Mouse (Mus musculus): Measurements from ENCODE around the gene Pbld1.

Pbld1 gene

GRCm38 (mm10) chr10:63059862-63060261 lies at the start of gene Pbld1:
Gene Pbld1, plus strand, starts transcription at chr10:63060162.
- DNase-seq (ENCODE audit: low spot score in 2 of 2) = no peak

GRCm38 (mm10) chr10:63010268-63010667 lies 49.7 kb upstream of the Pbld1 start:
- no peak for DNase-seq (ENCODE audit: low spot score in 2 of 2)

GRCm38 (mm10) chr10:63011556-63011955 lies 48.4 kb upstream of the Pbld1 start:
- no peak for DNase-seq (ENCODE audit: low spot score in 2 of 2)

DNA sequence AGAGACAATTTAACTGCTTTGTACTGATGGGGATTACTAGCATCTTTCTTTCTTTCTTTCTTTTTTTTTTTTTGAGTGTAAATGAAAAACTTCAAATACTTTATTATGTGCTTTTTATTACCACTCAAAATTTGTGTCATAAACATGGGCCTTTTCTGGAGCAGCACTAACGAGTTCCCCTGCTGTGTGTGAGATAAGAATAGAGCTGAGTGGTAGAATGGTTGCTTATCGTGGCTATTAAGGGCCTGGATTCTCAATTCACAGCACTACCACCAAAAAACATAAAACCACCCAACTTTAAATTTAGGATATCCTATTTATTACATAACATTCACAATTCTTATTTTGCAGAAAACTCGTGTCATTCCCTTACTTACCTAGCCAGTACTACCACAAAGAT lies 46.5 kb upstream of the Pbld1 start:
- no peak for DNase-seq (ENCODE audit: low spot score in 2 of 2)

DNA sequence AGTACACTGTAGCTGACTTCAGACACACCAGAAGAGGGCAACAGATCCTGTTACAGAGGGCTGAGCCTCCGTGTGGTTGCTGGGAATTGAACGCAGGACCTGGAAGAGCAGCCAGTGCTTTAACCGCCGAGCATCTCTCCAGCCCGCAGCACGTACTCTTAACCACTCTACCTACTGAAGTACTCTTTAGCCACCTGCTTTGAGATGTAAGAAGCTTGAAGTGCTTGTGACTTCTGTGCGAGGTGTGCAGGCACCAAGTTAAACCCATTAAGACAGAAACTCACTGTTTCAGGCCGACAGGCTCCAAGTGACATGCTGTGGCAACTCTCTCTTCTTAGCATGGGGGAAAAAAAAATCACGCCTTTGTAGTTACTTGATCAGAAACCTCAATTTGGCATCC lies 45.8 kb upstream of the Pbld1 start:
- no peak for DNase-seq (ENCODE audit: low spot score in 2 of 2)

DNA sequence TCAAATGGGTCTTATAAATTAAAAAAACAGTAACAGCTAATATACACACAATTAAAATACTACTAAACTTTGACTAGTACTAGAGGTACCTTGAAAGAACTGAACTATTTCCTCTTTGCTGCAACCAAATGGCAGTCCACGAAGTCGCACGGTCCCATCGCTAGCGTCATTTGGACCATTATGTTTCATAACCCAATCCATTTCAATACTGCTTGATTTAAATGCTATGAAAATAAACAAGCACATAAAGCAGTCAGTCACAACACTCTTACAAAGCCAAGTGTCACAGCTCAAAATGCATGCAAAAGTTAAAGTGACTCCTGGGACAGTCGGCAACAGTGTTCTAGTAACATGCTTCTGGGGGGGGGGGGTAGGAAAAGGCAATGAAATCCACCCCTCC lies 40.7 kb upstream of the Pbld1 start:
- DNase-seq (ENCODE audit: low spot score in 2 of 2) = no peak

GRCm38 (mm10) chr10:63021702-63022101 lies 38.3 kb upstream of the Pbld1 start:
- DNase-seq (ENCODE audit: low spot score in 2 of 2) = no peak

DNA sequence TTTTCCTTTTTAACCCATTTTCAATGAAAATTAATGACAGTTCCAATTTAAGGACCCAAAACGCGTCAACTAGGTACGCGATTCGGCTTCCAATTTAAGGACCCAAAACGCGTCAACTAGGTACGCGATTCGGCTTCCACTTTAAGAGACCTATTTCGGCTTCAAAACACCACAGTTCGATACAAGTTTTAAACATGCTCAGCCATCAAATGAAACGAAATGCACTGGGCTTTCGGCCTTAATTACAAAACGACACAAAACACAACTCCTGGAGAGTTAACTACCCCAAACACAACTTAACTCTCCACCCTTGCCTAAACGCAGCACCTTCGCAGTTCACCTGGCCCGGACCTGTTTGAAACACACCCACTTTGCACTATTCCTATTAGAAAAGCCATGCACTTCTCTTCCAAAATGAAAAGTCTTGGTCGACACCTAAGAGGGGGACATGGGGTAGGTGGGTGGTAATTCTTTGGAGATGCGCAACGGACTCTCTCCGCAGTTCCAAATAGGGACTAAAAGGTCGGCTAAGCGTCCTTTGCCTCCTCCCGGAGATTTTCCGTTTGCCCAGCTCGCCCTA lies 37.3 kb upstream of the Pbld1 start:
- DNase-seq (ENCODE audit: low spot score in 2 of 2) = no peak

DNA sequence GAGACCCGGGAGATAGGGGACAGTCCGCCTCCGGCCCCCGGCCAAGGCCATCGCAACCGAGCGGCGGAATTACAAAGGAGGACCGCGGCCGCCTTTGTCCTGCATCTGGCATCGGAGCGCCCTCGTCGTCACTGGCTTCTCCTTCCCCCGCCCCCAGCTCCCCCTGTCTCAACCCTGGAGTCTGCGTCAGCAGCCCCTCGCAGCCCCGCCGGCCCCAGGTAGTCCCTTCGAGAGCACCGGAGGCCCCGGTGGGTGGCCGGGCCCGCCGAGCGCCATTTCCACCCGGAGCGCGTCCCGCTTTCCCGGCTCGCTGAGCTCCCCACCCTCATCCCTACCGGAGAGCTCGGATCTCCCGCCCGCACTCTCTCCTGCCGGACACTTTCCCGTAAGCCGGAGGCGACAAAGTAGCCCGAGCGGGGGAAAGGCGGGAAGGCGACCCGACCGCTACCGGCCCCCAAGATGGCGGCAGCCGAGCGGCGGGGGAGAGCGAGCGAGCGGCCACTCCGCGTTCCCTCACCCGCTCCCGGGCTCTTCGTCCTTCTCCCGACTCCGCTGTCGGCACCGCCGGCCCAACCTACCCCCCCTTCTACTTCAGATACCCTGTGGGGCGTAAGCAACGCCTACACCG lies 36.7 kb upstream of the Pbld1 start:
- DNase-seq (ENCODE audit: low spot score in 2 of 2) = peak; percentile 32 to 52

- DNase-seq (ENCODE audit: low spot score in 2 of 2) = peak; percentile 97
These were observed 36.0 kb upstream of the Pbld1 start, which contains the start of the genes Hnrnph3 and Pbld2 for GRCm38 (mm10) chr10:63023749-63024579. Gene Hnrnph3, minus strand, starts transcription at chr10:63024217. Gene Pbld2, plus strand, starts transcription at chr10:63024315.

DNA sequence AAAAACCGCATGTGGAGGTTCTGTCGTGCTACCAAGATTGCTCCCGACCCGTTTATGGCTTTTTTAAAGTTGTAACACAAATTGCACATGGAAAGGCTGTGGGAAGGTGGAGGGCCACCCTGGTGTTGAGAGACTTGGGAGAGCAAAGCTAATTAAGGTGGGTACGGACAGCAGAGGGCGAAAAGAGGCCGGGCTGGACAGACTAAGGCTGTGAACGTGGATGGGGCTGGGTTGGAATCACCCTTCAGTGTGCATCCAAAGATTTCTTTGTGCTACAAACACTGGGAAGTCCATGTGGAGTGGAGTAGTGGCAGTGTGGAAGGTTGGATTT lies 35.4 kb upstream of the Pbld1 start:
- peak; percentile 39 for DNase-seq (ENCODE audit: low spot score in 2 of 2)

- no peak for DNase-seq (ENCODE audit: low spot score in 2 of 2)
These were observed 34.9 kb upstream of the Pbld1 start for GRCm38 (mm10) chr10:63025016-63025415.

DNA sequence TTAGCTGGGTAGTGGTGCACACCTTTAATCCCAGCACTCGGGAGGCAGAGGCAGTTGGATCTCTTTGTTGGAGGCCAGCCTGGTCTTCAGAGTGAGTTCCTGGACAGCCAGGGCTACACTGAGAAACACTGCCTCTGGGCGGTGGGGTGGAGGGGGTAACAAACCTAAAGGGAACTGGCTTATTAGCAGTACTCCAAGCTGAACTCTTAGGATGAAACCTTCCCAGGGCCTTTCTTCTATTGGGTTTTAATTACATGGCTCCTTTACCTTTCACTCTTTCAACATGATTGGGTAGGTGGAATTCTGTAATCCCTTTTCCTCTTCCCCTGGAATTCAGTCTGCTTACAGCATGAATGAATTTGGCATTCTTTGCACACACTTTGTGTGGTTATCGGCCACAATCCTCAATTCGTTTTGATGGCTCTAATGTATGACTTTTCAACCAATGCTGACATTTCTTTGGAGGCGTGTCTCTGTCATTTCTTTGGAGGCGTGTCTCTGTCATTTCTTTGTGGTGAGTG lies 34.4 kb upstream of the Pbld1 start:
- no peak for DNase-seq (ENCODE audit: low spot score in 2 of 2)

- no peak for DNase-seq (ENCODE audit: low spot score in 2 of 2)
These were observed 33.7 kb upstream of the Pbld1 start for GRCm38 (mm10) chr10:63026156-63026794.

- no peak for DNase-seq (ENCODE audit: low spot score in 2 of 2)
These were observed 33.2 kb upstream of the Pbld1 start for GRCm38 (mm10) chr10:63026795-63027160.

DNA sequence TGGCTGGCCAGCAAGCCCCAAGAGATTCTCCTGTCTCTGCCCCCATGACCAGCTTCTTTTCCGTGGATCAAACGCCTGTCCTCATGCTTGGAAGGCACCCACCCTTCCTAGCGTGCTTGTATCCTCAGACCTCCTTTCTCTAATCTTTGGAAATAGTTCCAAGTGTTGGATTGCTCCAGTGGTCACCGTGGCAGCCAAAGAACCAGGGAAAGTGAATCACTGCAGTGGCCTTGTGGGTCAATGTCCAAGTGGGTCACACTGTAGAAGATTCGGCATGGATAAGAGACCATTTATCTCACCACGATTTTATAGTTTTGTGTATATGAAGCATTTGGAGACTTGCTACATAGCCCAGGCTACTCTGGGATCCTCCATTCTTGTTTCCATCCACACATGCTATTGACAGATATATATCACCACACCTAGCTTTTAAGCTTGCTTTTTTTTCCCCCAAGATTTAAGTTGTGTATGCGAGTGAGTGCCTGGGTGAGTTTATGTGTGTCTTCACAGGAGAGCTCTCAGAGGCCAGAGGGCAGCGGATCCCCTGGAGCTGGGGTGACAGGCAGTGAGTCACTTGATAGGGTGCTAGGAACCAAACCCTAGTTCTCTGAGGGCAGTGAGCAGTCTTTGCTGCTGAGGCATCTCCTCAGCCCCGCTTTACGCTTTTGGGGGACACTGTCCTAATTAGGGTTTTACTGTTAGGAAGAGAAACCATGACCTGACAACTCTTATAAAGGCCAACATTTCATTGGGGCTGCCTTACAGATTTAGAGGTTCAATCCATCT lies 32.4 kb upstream of the Pbld1 start:
- no peak for DNase-seq (ENCODE audit: low spot score in 2 of 2)

DNA sequence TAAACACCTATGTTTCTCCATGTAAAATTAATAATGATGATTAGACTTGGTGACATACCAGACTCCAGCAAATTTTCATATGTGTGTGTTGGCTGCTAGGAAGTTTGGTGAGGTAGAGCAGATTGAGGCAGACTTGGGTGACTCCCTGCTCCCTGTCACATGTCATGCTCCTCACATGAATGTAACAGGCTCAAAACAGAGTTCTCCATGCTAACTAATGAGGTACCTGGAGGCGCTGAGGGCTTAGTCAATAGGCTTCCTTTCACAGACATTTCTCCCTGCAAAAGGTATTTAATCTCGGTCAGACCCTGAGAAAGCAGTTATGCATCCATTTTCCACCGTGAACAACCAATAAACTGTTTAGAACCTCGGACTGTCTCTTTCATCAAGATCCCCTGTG lies 31.6 kb upstream of the Pbld1 start:
- DNase-seq (ENCODE audit: low spot score in 2 of 2) = no peak

GRCm38 (mm10) chr10:63032267-63032666 lies 27.7 kb upstream of the Pbld1 start:
- DNase-seq (ENCODE audit: low spot score in 2 of 2) = no peak

DNA sequence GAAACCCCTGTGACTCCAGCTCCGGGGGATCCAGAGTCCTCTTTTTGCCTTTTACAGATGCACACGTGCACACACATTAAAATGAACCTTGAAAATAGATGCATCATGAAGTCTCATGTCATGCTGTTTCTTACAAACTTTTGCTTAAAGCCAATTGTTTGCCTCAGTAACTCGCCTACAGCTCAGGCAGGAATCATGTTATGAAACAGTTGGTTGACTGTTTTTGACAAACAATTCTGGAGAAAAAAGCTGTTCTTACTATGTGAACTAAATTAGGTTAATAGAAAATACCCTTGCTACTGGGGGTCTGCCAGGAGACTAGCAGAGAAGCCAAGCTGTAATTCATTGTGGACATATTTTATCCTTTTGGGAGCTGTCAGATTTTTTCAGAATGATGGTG lies 27.0 kb upstream of the Pbld1 start:
- no peak for DNase-seq (ENCODE audit: low spot score in 2 of 2)

DNA sequence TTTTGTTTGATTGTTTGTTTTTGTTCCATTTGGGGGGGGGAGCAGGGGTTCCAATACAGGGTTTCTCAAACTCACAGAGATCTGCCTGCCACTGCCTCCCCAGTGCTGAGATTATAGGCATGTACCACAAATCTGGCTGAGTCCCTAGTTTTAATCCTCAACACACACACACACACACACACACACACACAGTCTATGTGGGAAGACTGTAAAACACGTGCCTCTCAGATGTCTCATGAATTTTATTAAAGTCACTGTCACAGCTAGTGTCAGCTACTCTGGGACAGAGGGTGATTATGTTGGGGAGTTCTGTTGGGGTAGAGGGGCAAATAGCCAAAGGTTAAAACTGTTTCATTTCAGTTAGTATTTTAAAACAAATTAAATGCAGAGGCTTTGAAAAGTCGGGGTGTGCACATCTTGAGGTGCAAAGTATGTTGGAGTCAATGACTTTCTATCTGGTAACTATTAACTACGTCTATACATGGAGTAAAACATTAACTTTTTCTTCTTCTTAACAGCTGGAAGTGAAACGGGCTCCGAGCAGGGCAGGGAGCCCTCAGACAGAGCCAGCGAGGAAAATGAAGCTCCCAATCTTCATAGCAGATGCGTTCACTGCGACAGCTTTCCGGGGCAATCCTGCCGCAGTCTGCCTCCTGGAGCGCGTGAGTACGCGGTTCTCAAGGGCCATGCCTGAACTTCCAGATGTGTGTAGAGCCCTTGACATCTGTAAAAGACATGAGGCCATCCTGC lies 21.2 kb upstream of the Pbld1 start:
- no peak for DNase-seq (ENCODE audit: low spot score in 2 of 2)

Data from right cerebral cortex, postnatal 36 days (tissue).